Mouse (Mus musculus) heart, embryonic 10.5 days (tissue): ENCODE data around the gene Trmt5. TPM values are rescaled to one million over a fixed set of nuclear protein-coding genes. Genes with fewer than 3 reads are reported as not detected.

Experiments used
- DNase-seq: peaks from one replicate; pipeline ENCODE4 v3.0.0-alpha.2; 2017; ENCODE audit warnings: low spot score
- H3K27ac ChIP-seq: fragments of 300-500 bp; sonication (generic); 2 replicates; pipeline ENCODE4 v1.5.1; 2016; ENCODE audit warnings: mild to moderate bottlenecking
- H3K27me3 ChIP-seq: fragments of 300-500 bp; sonication (generic); 2 replicates; pipeline ENCODE4 v1.6.1; 2016; ENCODE audit warnings: mild to moderate bottlenecking; ENCODE audit not compliant: poor library complexity, insufficient read depth, severe bottlenecking
- H3K36me3 ChIP-seq: fragments of 300-500 bp; sonication (generic); 2 replicates; pipeline ENCODE4 v1.6.1; 2016; ENCODE audit warnings: mild to moderate bottlenecking, moderate library complexity
- H3K4me1 ChIP-seq: fragments of 300-500 bp; sonication (generic); 2 replicates; pipeline ENCODE4 v1.6.1; 2016; ENCODE audit warnings: mild to moderate bottlenecking
- H3K4me3 ChIP-seq: fragments of 300-500 bp; sonication (generic); 2 replicates; pipeline ENCODE4 v1.5.1; 2016; ENCODE audit warnings: mild to moderate bottlenecking, moderate library complexity
- H3K9me3 ChIP-seq: fragments of 300-500 bp; sonication (generic); 2 replicates; pipeline ENCODE4 v1.6.1; 2016; ENCODE audit warnings: mild to moderate bottlenecking, moderate library complexity
- WGBS: fragments of 180-500 bp; shearing (Covaris S2); methylation state at CpG from one replicate; pipeline ENCODE4 v1.1.7; 2016; 5-methylcytosine and 5-hydroxymethylcytosine counted together
- polyA plus RNA-seq: library from polyadenylated mRNA; unstranded; fragments of >200 nt; fragmentation: Nextera tagmentation; extraction: Ambion mirVana; gene quantifications from 2 replicates; pipeline ENCODE4 v1.2.1, GENCODE M21; 2016

The Trmt5 gene
- 18.5 and 21.1 TPM in 2 replicates for polyA plus RNA-seq

DNA sequence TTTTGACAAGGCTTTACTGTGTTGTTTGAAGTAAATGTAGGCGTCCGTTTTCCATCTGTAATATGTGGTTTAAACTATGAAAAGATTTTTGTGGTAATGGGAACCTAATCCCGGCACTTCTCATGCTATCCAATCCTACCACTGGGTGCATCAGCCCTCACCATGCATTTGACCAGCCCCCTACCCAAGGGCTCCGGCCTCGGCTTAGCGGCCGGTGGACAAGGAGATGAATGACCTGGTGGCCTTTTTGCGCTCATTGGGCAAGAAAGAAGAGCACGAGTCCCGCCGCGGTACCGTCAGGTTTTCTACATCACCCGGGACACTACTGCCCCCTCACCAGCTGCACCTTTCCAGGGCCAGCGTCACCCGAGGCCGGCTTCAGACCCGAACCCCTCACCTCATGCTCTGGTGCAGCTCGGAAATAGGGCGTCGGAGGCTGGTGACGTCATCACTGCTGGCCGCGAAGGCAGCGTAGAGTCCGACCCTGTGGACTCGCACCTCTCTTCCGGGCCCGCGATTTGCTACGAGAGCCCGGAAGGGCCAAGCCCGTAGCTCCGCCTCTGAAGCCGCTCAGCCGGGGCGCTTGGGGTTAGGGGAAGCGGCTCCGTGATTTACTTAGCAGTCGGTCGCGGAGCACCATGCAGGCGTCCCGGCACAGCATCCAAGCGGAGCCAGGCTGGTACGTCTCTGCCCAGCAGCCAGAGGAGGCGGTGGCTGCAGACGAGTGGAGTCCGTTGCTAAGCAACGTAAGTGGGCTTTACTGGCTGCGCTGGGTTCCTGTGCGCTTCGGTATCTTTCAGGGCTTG lies at the start of gene Trmt5, which contains the start of gene Slc38a6:
Trmt5 (minus strand) TSS at position 424 of the 806 bp plus-strand sequence.
Slc38a6 (plus strand) TSS at position 493 of the 806 bp plus-strand sequence.
- Histone ChIP-seq H3K4me3 (peak within 1 kb of the TSS; percentile 77), H3K4me1 (peaks cover 32% of the 10 kb centered on the region), H3K27me3 (no peaks in the 10 kb centered on the region), H3K36me3 (peaks cover 29% of the 10 kb centered on the region), H3K27ac (peak within 1 kb of the TSS; percentile 91), H3K9me3 (no peaks in the 10 kb centered on the region)
- under 1% methylated on average over 53 of the region's 53 CpGs for WGBS
- DNase-seq, result peak; percentile 96

DNA sequence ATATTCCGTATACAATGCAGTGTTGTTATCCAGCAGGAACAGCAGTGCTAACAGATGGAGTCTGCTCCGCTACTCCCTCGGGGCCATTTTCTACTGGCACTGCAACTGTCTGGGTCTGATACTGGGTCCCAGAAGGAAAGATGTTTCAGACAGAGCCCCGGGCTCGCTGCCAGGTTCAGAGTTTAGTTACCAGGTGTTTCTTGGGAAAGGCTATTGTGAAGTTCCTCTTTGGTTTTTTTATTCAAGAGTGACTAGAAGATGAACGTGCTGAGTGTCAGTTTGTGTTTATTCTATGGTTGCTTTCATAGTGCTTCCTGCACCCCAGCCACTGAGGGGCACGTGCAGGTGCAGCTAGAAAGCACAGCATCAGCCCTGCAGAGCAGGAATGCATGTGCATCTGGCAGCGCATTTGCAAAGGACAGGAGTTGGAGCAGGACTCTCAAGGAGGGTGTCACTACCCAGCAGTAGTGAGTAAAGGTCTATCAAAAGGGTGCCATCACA lies 47.6 kb upstream of the Trmt5 start:
- Histone ChIP-seq H3K27me3 (no peaks in the 10 kb centered on the region), H3K4me3 (no peak overlapping the region), H3K27ac (0 out of 2 replicates have a peak overlapping the region, but pooled peaks have one; percentile 29), H3K36me3 (no peaks in the 10 kb centered on the region), H3K4me1 (no peaks in the 10 kb centered on the region), H3K9me3 (no peaks in the 10 kb centered on the region)
- DNase-seq, result peak; percentile 66
- 66% methylated on average over 8 of the region's 8 CpGs for WGBS

DNA sequence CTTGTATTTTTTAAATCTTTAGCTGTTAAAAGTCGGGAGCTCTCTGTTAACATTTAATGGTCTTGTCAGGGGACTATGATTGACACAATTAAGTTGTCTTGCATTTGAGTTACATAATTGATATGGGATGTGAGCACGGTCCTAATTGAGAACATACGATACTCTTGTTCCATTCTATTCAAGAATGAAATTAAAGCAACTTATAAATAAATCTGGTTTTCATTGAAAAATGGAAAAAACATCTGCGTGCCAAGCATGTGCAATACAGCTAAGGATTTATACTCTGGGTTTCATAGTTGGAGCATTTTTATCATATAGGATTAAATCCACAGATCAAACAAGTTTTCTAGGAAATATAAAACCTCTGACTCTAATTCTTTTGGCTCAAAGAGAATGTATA lies 46.2 kb upstream of the Trmt5 start:
- Histone ChIP-seq H3K4me1 (no peaks in the 10 kb centered on the region), H3K27me3 (no peaks in the 10 kb centered on the region), H3K4me3 (no peak overlapping the region), H3K27ac (no peak overlapping the region), H3K36me3 (no peaks in the 10 kb centered on the region), H3K9me3 (no peaks in the 10 kb centered on the region)
- DNase-seq, result no peak
- WGBS, result 79% methylated on average over 4 of the region's 4 CpGs

DNA sequence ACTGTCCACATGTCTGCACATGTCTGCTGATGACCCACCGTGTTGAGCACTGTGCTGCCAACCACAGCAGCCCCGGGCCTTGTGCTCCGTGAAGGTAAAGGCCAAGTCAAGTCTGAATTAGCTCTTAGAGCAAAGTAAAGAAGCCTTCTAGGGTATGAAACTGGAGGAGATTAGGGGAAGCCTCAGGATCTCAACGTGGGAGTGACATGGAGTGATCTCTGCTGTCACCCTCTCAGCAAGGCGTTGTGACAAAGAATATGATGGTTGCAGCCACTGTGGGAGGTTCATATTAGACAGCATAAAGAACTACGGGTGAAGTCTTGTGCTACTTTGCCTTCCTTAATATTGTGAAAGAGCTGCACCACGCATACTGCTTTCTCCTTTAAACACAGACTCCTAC lies 43.7 kb upstream of the Trmt5 start:
- Histone ChIP-seq H3K36me3 (no peaks in the 10 kb centered on the region), H3K9me3 (no peaks in the 10 kb centered on the region), H3K4me3 (no peak overlapping the region), H3K4me1 (peaks cover 13% of the 10 kb centered on the region), H3K27ac (peak overlapping the region; percentile 32; the same call in 1 of the 2 replicates), H3K27me3 (no peaks in the 10 kb centered on the region)
- no peak for DNase-seq
- 73% methylated on average over 7 of the region's 7 CpGs for WGBS

DNA sequence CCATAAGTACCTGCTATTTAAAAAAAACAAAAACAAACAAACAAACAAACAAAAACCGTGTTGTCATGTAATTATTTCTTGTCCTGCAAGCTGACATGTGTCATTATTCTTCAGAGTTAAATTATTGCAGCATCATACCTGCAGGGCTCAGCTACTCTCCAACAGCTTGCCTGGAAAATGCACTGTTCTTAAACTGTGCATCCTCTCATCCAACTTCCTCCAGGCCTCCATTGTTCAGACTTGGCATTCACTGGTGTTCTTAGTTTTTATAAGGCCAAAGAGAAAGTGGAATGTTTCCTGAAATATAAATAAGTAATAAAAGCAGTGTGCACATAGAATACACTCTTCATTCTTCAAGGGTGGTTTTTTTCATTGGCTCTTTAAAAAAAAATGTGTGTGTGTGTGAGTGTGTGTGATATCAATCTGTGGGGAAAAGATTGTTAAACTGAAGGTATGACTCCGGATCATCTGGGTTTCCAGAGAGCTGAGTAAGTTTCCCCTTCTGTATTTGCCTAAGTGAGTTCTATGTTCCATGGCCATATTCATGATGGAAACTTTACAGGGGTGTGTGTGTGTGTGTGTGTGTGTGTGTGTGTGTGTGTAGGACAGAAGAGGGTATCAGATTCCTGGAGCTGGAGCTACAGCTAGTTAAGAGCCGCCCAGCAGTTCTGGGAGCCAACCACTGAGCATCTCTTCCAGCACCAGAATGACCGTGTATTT lies 42.1 kb upstream of the Trmt5 start:
- DNase-seq, result no peak
- H3K4me1 ChIP-seq, result peaks cover 19% of the 10 kb centered on the region
- H3K27me3 ChIP-seq, result no peaks in the 10 kb centered on the region

DNA sequence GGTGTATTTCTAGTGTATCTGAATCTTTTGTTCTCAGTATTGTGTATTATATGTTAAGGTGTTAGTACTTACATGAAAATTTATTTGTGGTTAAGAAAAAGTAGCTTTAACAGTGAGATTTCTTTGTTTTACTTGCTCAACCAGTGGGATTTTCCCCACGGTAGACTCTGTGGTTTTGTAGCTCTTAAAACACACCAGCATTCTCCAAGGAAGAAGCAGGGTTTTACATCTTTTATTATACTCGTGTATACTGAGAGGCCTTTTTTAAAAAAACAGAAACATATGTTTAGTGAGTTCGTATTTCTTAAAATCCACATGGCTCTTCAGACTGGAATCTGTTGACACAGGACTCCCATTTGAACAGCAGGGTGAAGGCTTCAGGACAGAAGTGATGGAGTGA lies 40.9 kb upstream of the Trmt5 start:
- Histone ChIP-seq H3K27ac (no peak overlapping the region), H3K36me3 (no peaks in the 10 kb centered on the region), H3K4me3 (no peak overlapping the region), H3K4me1 (peaks cover 27% of the 10 kb centered on the region), H3K27me3 (no peaks in the 10 kb centered on the region), H3K9me3 (no peaks in the 10 kb centered on the region)
- no peak for DNase-seq
- whole genome bisulfite sequencing, result 86% methylated on average over 3 of the region's 3 CpGs

More for the DNA sequence above, 42.1 kb upstream of the Trmt5 start:
- Histone ChIP-seq H3K36me3 (no peaks in the 10 kb centered on the region), H3K27ac (no peak overlapping the region), H3K4me3 (no peak overlapping the region), H3K9me3 (no peaks in the 10 kb centered on the region)
- WGBS, result 87% methylated on average over 4 of the region's 4 CpGs

DNA sequence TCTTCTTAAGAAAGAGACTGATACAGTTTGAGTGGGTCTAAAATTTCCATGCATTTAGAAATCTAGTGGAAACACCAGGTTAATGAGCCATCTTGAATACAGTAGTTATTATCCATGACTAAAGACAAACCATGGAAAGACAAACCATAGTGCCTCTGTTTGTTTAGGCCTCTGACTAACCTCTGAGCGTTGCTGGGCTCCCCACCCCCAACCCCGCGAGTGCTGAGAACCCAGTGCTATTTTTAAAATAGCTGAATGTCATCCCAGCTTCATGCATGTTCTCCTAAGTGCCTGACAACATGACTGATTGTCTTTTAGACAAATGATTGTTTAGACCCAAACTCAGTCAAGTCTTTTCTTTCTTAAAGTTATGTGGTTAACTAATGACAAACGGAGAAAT lies 39.1 kb upstream of the Trmt5 start:
- WGBS, result 15% methylated on average over 4 of the region's 4 CpGs
- H3K27ac ChIP-seq, result peak overlapping the region; percentile 83
- no peaks in the 10 kb centered on the region for H3K27me3 ChIP-seq
- no peak for DNase-seq
- no peaks in the 10 kb centered on the region for H3K36me3 ChIP-seq
- peaks cover 31% of the 10 kb centered on the region for H3K4me1 ChIP-seq
- no peak overlapping the region for H3K4me3 ChIP-seq
- H3K9me3 ChIP-seq, result no peaks in the 10 kb centered on the region

DNA sequence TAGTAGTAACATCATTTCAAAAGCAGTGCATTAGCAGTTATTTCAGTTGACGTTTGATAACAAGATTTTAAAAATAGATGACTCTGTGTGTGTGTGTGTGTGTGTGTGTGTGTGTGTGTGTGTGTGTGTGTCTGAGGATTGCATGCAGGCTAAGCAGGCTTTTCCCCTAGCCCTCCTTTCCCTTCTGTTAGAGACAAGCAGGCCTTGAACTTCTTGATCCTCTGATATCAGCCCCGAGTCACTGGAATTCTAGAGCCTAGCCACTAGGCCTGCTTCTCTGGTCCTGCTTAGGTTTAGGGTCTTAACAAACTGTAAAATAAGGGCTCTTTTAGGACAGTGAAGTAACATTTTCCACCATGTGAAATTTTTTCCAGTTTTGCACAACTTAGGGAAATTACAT lies 38.7 kb upstream of the Trmt5 start:
- no peak for DNase-seq
- Histone ChIP-seq H3K4me1 (peaks cover 31% of the 10 kb centered on the region), H3K9me3 (no peaks in the 10 kb centered on the region), H3K27ac (peak overlapping the region; percentile 83), H3K36me3 (no peaks in the 10 kb centered on the region), H3K27me3 (no peaks in the 10 kb centered on the region), H3K4me3 (no peak overlapping the region)
- WGBS, result 18% methylated on average over 2 of the region's 2 CpGs

DNA sequence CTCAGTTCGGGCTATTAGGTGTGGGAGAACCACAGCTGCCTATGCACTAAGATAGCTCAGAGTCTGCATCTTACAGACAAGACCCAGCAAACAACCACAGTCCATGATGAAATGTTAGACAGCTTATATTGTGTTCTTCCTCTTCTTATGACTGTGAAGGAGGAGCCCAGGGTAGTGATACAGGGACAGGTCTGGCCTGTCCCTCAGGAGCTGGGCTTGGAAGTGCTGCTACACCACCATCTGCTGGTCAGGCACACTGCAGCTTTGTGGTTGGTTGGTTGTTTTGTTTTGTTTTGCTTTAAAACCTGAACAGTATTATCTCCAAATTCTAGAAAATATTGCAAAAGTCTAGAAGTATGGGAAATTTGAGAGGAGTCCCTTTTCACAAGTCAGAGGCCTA lies 38.2 kb upstream of the Trmt5 start:
- no peaks in the 10 kb centered on the region for H3K27me3 ChIP-seq
- H3K9me3 ChIP-seq, result no peaks in the 10 kb centered on the region
- WGBS, result 97% methylated on average over 1 of the region's 1 CpGs
- H3K4me1 ChIP-seq, result peaks cover 31% of the 10 kb centered on the region
- peak overlapping the region; percentile 83 for H3K27ac ChIP-seq
- H3K4me3 ChIP-seq, result no peak overlapping the region
- no peak for DNase-seq
- H3K36me3 ChIP-seq, result no peaks in the 10 kb centered on the region

DNA sequence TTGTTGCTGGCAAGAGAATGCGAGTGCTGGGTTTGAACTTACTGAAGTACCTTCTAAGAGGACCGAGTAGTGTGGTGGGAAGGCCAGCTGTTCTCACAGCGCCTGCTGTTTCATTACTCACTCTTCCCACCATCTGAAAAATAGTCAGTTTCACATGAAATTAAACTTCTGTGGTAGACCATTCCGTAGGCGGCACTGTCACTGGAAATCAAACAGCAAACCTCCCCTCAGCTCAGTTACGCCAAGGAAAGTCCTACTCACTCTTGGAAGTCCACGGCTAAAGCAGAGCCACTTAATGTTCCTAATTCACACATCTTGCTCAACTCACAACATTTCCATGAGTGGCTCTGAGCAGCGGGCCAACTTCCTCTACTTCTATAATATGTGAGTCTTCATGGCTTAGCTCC lies 37.7 kb upstream of the Trmt5 start:
- peaks cover 31% of the 10 kb centered on the region for H3K4me1 ChIP-seq
- 90% methylated on average over 8 of the region's 8 CpGs for WGBS
- H3K27ac ChIP-seq, result no peak overlapping the region
- no peak for DNase-seq
- H3K36me3 ChIP-seq, result no peaks in the 10 kb centered on the region
- no peaks in the 10 kb centered on the region for H3K27me3 ChIP-seq
- H3K9me3 ChIP-seq, result no peaks in the 10 kb centered on the region
- H3K4me3 ChIP-seq, result no peak overlapping the region

DNA sequence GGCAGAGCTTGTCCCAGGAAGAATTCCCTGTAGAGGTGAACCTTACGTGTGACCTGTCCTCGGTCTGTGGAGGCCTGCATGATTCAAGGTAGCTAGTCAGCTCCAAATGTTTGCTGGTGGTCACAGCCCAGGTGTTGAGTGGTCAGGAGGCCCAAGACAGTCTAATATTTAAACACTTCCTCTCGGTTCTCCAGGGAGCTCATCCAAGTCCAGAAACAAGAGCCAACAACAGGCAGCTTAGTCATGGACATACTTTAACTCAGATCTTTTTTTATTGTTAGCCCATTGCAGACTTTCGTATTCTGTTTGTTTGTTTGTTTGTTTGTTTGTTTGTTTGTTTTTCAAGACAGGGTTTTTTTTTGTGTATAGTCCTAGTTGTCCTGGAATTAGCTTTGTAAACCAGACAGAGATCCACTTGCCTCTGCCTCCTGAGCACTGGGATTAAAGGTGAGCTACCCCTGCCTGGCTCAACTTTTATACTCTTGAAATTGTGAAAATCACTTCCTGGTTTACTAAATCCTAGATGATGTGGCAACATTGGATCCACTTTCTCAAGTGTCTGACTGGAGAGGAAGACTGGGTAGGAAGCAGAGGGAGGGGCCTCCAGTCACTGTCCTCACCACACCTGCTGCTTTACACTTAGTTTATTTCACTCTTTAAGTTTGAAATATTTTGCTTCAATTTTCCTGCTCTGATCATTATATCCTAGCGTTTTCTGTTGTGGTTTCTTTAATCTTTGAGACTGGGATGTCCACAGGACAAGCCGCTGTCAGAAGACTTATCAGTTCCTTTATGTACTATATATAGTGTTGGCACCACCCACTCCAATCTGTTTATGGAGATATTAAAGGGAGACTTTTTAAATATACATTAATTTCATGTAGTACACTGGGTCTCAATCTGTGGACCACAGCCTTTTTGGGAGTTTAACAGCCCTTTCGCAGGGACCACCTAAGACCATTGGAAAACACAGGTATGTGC lies 31.5 kb upstream of the Trmt5 start:
- H3K9me3 ChIP-seq, result no peaks in the 10 kb centered on the region
- H3K27me3 ChIP-seq, result no peaks in the 10 kb centered on the region
- H3K36me3 ChIP-seq, result peaks cover 8% of the 10 kb centered on the region; the same call in 1 of the 2 replicates
- peaks cover 9% of the 10 kb centered on the region for H3K4me1 ChIP-seq
- DNase-seq, result no peak
- WGBS, result 86% methylated on average over 7 of the region's 7 CpGs
- H3K4me3 ChIP-seq, result no peak overlapping the region
- H3K27ac ChIP-seq, result no peak overlapping the region

DNA sequence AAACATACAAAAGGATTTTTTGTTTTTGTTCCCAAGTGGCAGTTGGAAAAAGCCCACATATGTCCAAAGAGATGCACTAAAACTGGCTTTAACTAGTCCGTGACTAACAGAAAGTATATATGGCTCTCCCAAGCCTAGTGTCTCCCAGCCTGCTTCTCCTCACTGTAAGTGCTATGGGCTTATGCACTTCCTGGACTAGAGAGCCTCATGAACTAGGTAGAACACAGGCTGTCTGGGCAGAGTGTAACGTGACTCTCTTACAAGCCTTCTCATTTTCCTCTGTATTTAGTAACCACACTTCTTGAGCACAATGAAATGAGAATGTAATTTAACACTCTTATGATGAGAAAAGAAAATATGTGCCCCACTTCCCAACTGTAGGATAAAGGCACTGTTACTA lies 22.2 kb upstream of the Trmt5 start:
- H3K36me3 ChIP-seq, result peaks cover 9% of the 10 kb centered on the region; the same call in 1 of the 2 replicates
- no peaks in the 10 kb centered on the region for H3K9me3 ChIP-seq
- no peak overlapping the region for H3K27ac ChIP-seq
- H3K4me1 ChIP-seq, result no peaks in the 10 kb centered on the region
- no peak overlapping the region for H3K4me3 ChIP-seq
- no peak for DNase-seq
- WGBS, result 86% methylated on average over 2 of the region's 2 CpGs
- no peaks in the 10 kb centered on the region for H3K27me3 ChIP-seq
